Mouse (Mus musculus): ENCODE measurements around the gene Phc2. TPM values are rescaled to one million over a fixed set of nuclear protein-coding genes. Genes with fewer than 3 reads are reported as not detected.

The Phc2 gene
- polyA plus RNA-seq, 1 experiment, result 100 TPM

- Histone ChIP-seq H3K4me2 (ENCODE audit: low read depth) (no peak overlapping the region), H3K4me3 (no peak overlapping the region), H3K27me3 (ENCODE audit: control insufficient read depth, insufficient read depth, insufficient read length) (no peaks in the 10 kb centered on the region), H3ac (ENCODE audit: control insufficient read depth, insufficient read length) (no peak overlapping the region), H3K79me2 (ENCODE audit: control insufficient read depth, insufficient read depth) (no peaks in the 10 kb centered on the region), H3K36me3 (ENCODE audit: control insufficient read depth, insufficient read depth) (no peaks in the 10 kb centered on the region)
- TF ChIP-seq SRF (IDR thresholded peaks at IDR 0.05; ENCODE audit: control insufficient read depth, insufficient read length, low read depth) (no peak), MAX (IDR thresholded peaks at IDR 0.05; ENCODE audit: low read depth) (no peak)
Observed at GRCm38 (mm10) chr4:128678564-128679217, 24.2 kb downstream of the Phc2 start.

GRCm38 (mm10) chr4:128681126-128681525, 26.6 kb downstream of the Phc2 start:
- TF ChIP-seq REST (IDR thresholded peaks at IDR 0.05; ENCODE audit: insufficient read depth, insufficient read length) (no peak), TCF3 (IDR thresholded peaks at IDR 0.05; ENCODE audit: insufficient read length, low read depth) (no peak), MYOD1 (IDR thresholded peaks at IDR 0.05; ENCODE audit: control insufficient read depth in 1 of 3, insufficient read length in 2 of 3, low read depth in 2 of 3) (no peak), MYOG (IDR thresholded peaks at IDR 0.05; ENCODE audit: control insufficient read depth in 1 of 3, insufficient read depth in 1 of 3, insufficient read length in 2 of 3, low read depth in 2 of 3) (no peak), TCF12 (IDR thresholded peaks at IDR 0.05; ENCODE audit: insufficient read depth, poor library complexity, severe bottlenecking) (no peak), USF1 (IDR thresholded peaks at IDR 0.05; ENCODE audit: low read depth) (no peak), SRF (IDR thresholded peaks at IDR 0.05; ENCODE audit: control insufficient read depth, insufficient read length, low read depth) (no peak), POLR2A (IDR thresholded peaks at IDR 0.05; ENCODE audit: insufficient read length, low read depth) (no peak), E2F4 (IDR thresholded peaks at IDR 0.05; ENCODE audit: insufficient read depth) (no peak), POLR2AphosphoS2 (IDR thresholded peaks at IDR 0.05; ENCODE audit: insufficient read length, low read depth) (no peak), MAX (IDR thresholded peaks at IDR 0.05; ENCODE audit: low read depth) (no peak), CEBPB (IDR thresholded peaks at IDR 0.05; ENCODE audit: insufficient read depth, poor library complexity, severe bottlenecking) (no peak)
- Histone ChIP-seq H3K4me3 (no peak overlapping the region), H3ac (ENCODE audit: control insufficient read depth, insufficient read length) (no peak overlapping the region)

GRCm38 (mm10) chr4:128682281-128682680, 27.8 kb downstream of the Phc2 start:
- H3ac ChIP-seq (ENCODE audit: control insufficient read depth, insufficient read length), result no peak overlapping the region
- H3K79me2 ChIP-seq (ENCODE audit: control insufficient read depth, insufficient read depth), result no peaks in the 10 kb centered on the region
- H3K27me3 ChIP-seq (ENCODE audit: control insufficient read depth, insufficient read depth, insufficient read length), result no peaks in the 10 kb centered on the region
- no peak overlapping the region for H3K4me2 ChIP-seq (ENCODE audit: low read depth)
- H3K36me3 ChIP-seq (ENCODE audit: control insufficient read depth, insufficient read depth), result no peaks in the 10 kb centered on the region
- no peak overlapping the region for H3K4me3 ChIP-seq
- TF ChIP-seq MAX (IDR thresholded peaks at IDR 0.05; ENCODE audit: low read depth), result no peak
- no peak for TF ChIP-seq POLR2A (IDR thresholded peaks at IDR 0.05; ENCODE audit: insufficient read length, low read depth)
- TF ChIP-seq TCF12 (IDR thresholded peaks at IDR 0.05; ENCODE audit: insufficient read depth, poor library complexity, severe bottlenecking), result no peak
- TF ChIP-seq USF1 (IDR thresholded peaks at IDR 0.05; ENCODE audit: low read depth), result no peak
- TF ChIP-seq CEBPB (IDR thresholded peaks at IDR 0.05; ENCODE audit: insufficient read depth, poor library complexity, severe bottlenecking), result no peak
- no peak for TF ChIP-seq REST (IDR thresholded peaks at IDR 0.05; ENCODE audit: insufficient read depth, insufficient read length)
- no peak for TF ChIP-seq TCF3 (IDR thresholded peaks at IDR 0.05; ENCODE audit: insufficient read length, low read depth)
- TF ChIP-seq SRF (IDR thresholded peaks at IDR 0.05; ENCODE audit: control insufficient read depth, insufficient read length, low read depth), result no peak
- no peak for TF ChIP-seq MYOG (IDR thresholded peaks at IDR 0.05; ENCODE audit: control insufficient read depth in 1 of 3, insufficient read depth in 1 of 3, insufficient read length in 2 of 3, low read depth in 2 of 3)
- no peak for TF ChIP-seq MYOD1 (IDR thresholded peaks at IDR 0.05; ENCODE audit: control insufficient read depth in 1 of 3, insufficient read length in 2 of 3, low read depth in 2 of 3)
- TF ChIP-seq E2F4 (IDR thresholded peaks at IDR 0.05; ENCODE audit: insufficient read depth), result no peak
- no peak for TF ChIP-seq POLR2AphosphoS2 (IDR thresholded peaks at IDR 0.05; ENCODE audit: insufficient read length, low read depth)

More at GRCm38 (mm10) chr4:128681126-128681525, 26.6 kb downstream of the Phc2 start:
- no peak overlapping the region for H3K4me2 ChIP-seq (ENCODE audit: low read depth)
- H3K27me3 ChIP-seq (ENCODE audit: control insufficient read depth, insufficient read depth, insufficient read length), result no peaks in the 10 kb centered on the region
- no peaks in the 10 kb centered on the region for H3K36me3 ChIP-seq (ENCODE audit: control insufficient read depth, insufficient read depth)
- H3K79me2 ChIP-seq (ENCODE audit: control insufficient read depth, insufficient read depth), result no peaks in the 10 kb centered on the region

GRCm38 (mm10) chr4:128683706-128684105, 29.2 kb downstream of the Phc2 start:
- Histone ChIP-seq H3K36me3 (ENCODE audit: control insufficient read depth, insufficient read depth) (no peaks in the 10 kb centered on the region), H3K4me3 (no peak overlapping the region), H3ac (ENCODE audit: control insufficient read depth, insufficient read length) (no peak overlapping the region), H3K79me2 (ENCODE audit: control insufficient read depth, insufficient read depth) (no peaks in the 10 kb centered on the region), H3K27me3 (ENCODE audit: control insufficient read depth, insufficient read depth, insufficient read length) (no peaks in the 10 kb centered on the region), H3K4me2 (ENCODE audit: low read depth) (no peak overlapping the region)
- TF ChIP-seq SRF (IDR thresholded peaks at IDR 0.05; ENCODE audit: control insufficient read depth, insufficient read length, low read depth) (no peak), POLR2A (IDR thresholded peaks at IDR 0.05; ENCODE audit: insufficient read length, low read depth) (no peak), TCF12 (IDR thresholded peaks at IDR 0.05; ENCODE audit: insufficient read depth, poor library complexity, severe bottlenecking) (no peak), TCF3 (IDR thresholded peaks at IDR 0.05; ENCODE audit: insufficient read length, low read depth) (no peak), MAX (IDR thresholded peaks at IDR 0.05; ENCODE audit: low read depth) (no peak), MYOD1 (IDR thresholded peaks at IDR 0.05; ENCODE audit: control insufficient read depth in 1 of 3, insufficient read length in 2 of 3, low read depth in 2 of 3) (no peak), E2F4 (IDR thresholded peaks at IDR 0.05; ENCODE audit: insufficient read depth) (no peak), USF1 (IDR thresholded peaks at IDR 0.05; ENCODE audit: low read depth) (no peak), POLR2AphosphoS2 (IDR thresholded peaks at IDR 0.05; ENCODE audit: insufficient read length, low read depth) (no peak), MYOG (IDR thresholded peaks at IDR 0.05; ENCODE audit: control insufficient read depth in 1 of 3, insufficient read depth in 1 of 3, insufficient read length in 2 of 3, low read depth in 2 of 3) (no peak), CEBPB (IDR thresholded peaks at IDR 0.05; ENCODE audit: insufficient read depth, poor library complexity, severe bottlenecking) (no peak)

GRCm38 (mm10) chr4:128684108-128684507, 29.6 kb downstream of the Phc2 start:
- Histone ChIP-seq H3K36me3 (ENCODE audit: control insufficient read depth, insufficient read depth) (no peaks in the 10 kb centered on the region), H3ac (ENCODE audit: control insufficient read depth, insufficient read length) (no peak overlapping the region), H3K4me3 (no peak overlapping the region), H3K79me2 (ENCODE audit: control insufficient read depth, insufficient read depth) (no peaks in the 10 kb centered on the region), H3K27me3 (ENCODE audit: control insufficient read depth, insufficient read depth, insufficient read length) (no peaks in the 10 kb centered on the region), H3K4me2 (ENCODE audit: low read depth) (no peak overlapping the region)
- TF ChIP-seq CEBPB (IDR thresholded peaks at IDR 0.05; ENCODE audit: insufficient read depth, poor library complexity, severe bottlenecking) (no peak), MAX (IDR thresholded peaks at IDR 0.05; ENCODE audit: low read depth) (no peak), POLR2A (IDR thresholded peaks at IDR 0.05; ENCODE audit: insufficient read length, low read depth) (no peak), TCF3 (IDR thresholded peaks at IDR 0.05; ENCODE audit: insufficient read length, low read depth) (no peak), REST (IDR thresholded peaks at IDR 0.05; ENCODE audit: insufficient read depth, insufficient read length) (no peak), MYOG (IDR thresholded peaks at IDR 0.05; ENCODE audit: control insufficient read depth in 1 of 3, insufficient read depth in 1 of 3, insufficient read length in 2 of 3, low read depth in 2 of 3) (no peak), POLR2AphosphoS2 (IDR thresholded peaks at IDR 0.05; ENCODE audit: insufficient read length, low read depth) (no peak), MYOD1 (IDR thresholded peaks at IDR 0.05; ENCODE audit: control insufficient read depth in 1 of 3, insufficient read length in 2 of 3, low read depth in 2 of 3) (no peak), USF1 (IDR thresholded peaks at IDR 0.05; ENCODE audit: low read depth) (no peak), TCF12 (IDR thresholded peaks at IDR 0.05; ENCODE audit: insufficient read depth, poor library complexity, severe bottlenecking) (no peak), SRF (IDR thresholded peaks at IDR 0.05; ENCODE audit: control insufficient read depth, insufficient read length, low read depth) (no peak), E2F4 (IDR thresholded peaks at IDR 0.05; ENCODE audit: insufficient read depth) (no peak)

All from myocyte (in vitro differentiated cells).